Mouse (Mus musculus) thymus, postnatal 25 days (tissue): ENCODE results near the gene Gnb5.

ENCODE experiments used
- DNase-seq: peaks from one replicate; pipeline ENCODE4 v3.0.0; 2022

Gene Gnb5

GRCm38 (mm10) chr9:75308621-75309020, 2.5 kb downstream of the Gnb5 start:
- DNase-seq: no peak

GRCm38 (mm10) chr9:75312008-75312407, 5.9 kb downstream of the Gnb5 start:
- peak; percentile 81 for DNase-seq

- DNase-seq: no peak
These were observed 7.2 kb downstream of the Gnb5 start for GRCm38 (mm10) chr9:75313138-75313831.

- DNase-seq: peak; percentile 85
These were observed 7.9 kb downstream of the Gnb5 start for GRCm38 (mm10) chr9:75313832-75314516.

GRCm38 (mm10) chr9:75314517-75315105, 8.5 kb downstream of the Gnb5 start:
- DNase-seq: no peak

GRCm38 (mm10) chr9:75315238-75315637, 9.2 kb downstream of the Gnb5 start:
- DNase-seq: no peak

GRCm38 (mm10) chr9:75316771-75317170, 10.7 kb downstream of the Gnb5 start:
- no peak for DNase-seq

GRCm38 (mm10) chr9:75318196-75318595, 12.1 kb downstream of the Gnb5 start:
- no peak for DNase-seq

- DNase-seq: no peak
These were observed 13.3 kb downstream of the Gnb5 start for GRCm38 (mm10) chr9:75319365-75319764.

- DNase-seq: no peak
These were observed 16.2 kb downstream of the Gnb5 start for GRCm38 (mm10) chr9:75322099-75322885.

GRCm38 (mm10) chr9:75328047-75328446, 22.0 kb downstream of the Gnb5 start:
- no peak for DNase-seq

- no peak for DNase-seq
These were observed 24.7 kb downstream of the Gnb5 start for GRCm38 (mm10) chr9:75330821-75331220.

GRCm38 (mm10) chr9:75334440-75334839, 28.4 kb downstream of the Gnb5 start:
- no peak for DNase-seq

- no peak for DNase-seq
These were observed 31.9 kb downstream of the Gnb5 start for GRCm38 (mm10) chr9:75338016-75338415.

- no peak for DNase-seq
These were observed 36.3 kb downstream of the Gnb5 start for GRCm38 (mm10) chr9:75342433-75342832.

- DNase-seq: no peak
These were observed 41.4 kb downstream of the Gnb5 start, which contains the start of gene Bcl2l10 for GRCm38 (mm10) chr9:75347458-75347857. Gene Bcl2l10, plus strand, starts transcription at chr9:75347758.

- DNase-seq: no peak
These were observed 42.0 kb downstream of the Gnb5 start for GRCm38 (mm10) chr9:75348066-75348465.

- no peak for DNase-seq
These were observed 42.6 kb downstream of the Gnb5 start for GRCm38 (mm10) chr9:75348641-75349040.

GRCm38 (mm10) chr9:75353094-75353493, 47.0 kb downstream of the Gnb5 start:
- DNase-seq: no peak

- no peak for DNase-seq
These were observed 49.7 kb downstream of the Gnb5 start for GRCm38 (mm10) chr9:75355783-75356182.

GRCm38 (mm10) chr9:75357087-75357654, 51.1 kb downstream of the Gnb5 start:
- no peak for DNase-seq

- peak; percentile 77 for DNase-seq
These were observed 55.6 kb downstream of the Gnb5 start for GRCm38 (mm10) chr9:75361699-75362098.

- no peak for DNase-seq
These were observed 56.1 kb downstream of the Gnb5 start for GRCm38 (mm10) chr9:75362201-75362600.
